Mouse (Mus musculus) liver, embryonic 14.5 days (tissue): ENCODE data around the gene Fgd3. TPM values are rescaled to one million over a fixed set of nuclear protein-coding genes. Genes with fewer than 3 reads are reported as not detected.

Experiments
- ATAC-seq: fragments of 200-750 bp; cut with Nextera tagmentation; 2 replicates; pipeline ENCODE4 v1.8.0; 2017; ENCODE audit warnings: moderate number of reproducible peaks, mild to moderate bottlenecking, moderate library complexity; ENCODE audit not compliant: insufficient read depth
- DNase-seq, 3 experiments: peaks; one replicate each; pipeline ENCODE4 v3.0.0-alpha.2; 2012 to 2013; ENCODE audit warnings: low read depth in 3 of 3, low spot score in 3 of 3
- H3K27ac ChIP-seq: fragments of 300-500 bp; sonication (generic); 2 replicates; pipeline ENCODE4 v1.5.1; 2014; ENCODE audit warnings: moderate library complexity, mild to moderate bottlenecking, control low read depth, inconsistent platforms
- H3K27me3 ChIP-seq: fragments of 300-500 bp; sonication (generic); 2 replicates; pipeline ENCODE4 v1.6.1; 2014; ENCODE audit warnings: mild to moderate bottlenecking, low read length, moderate library complexity; ENCODE audit not compliant: control insufficient read depth, insufficient read depth
- H3K36me3 ChIP-seq: fragments of 300-500 bp; sonication (generic); replicated peaks from 2 replicates; pipeline ENCODE4 v1.6.1; 2014; ENCODE audit warnings: low read depth; ENCODE audit not compliant: control insufficient read depth, insufficient read depth
- H3K4me1 ChIP-seq, 2 experiments: fragments of 200-500 bp in 1 of 2; fragments of 300-500 bp in 1 of 2; sonication (generic) in 1 of 2; replicated peaks; 2 replicates each; pipeline ENCODE4 v1.6.1; 2012 to 2014; ENCODE audit warnings: antibody characterized with exemption in 1 of 2, inconsistent platforms in 1 of 2, low read length in 1 of 2; ENCODE audit not compliant: control insufficient read depth in 2 of 2, insufficient read depth in 2 of 2
- H3K4me2 ChIP-seq: fragments of 300-500 bp; sonication (generic); 2 replicates; pipeline ENCODE4 v1.6.1; 2014; ENCODE audit warnings: low read depth, mild to moderate bottlenecking, control low read depth, moderate library complexity
- H3K4me3 ChIP-seq, 2 experiments: fragments of 200-500 bp in 1 of 2; fragments of 300-500 bp in 1 of 2; sonication (generic) in 1 of 2; 2 replicates each; pipeline ENCODE4 v1.5.1; 2012 to 2014; ENCODE audit warnings: low read depth in 2 of 2, low read length in 2 of 2, mild to moderate bottlenecking in 2 of 2, control low read depth in 1 of 2, inconsistent platforms in 1 of 2, moderate library complexity in 1 of 2; ENCODE audit not compliant: insufficient read depth in 1 of 2
- H3K9ac ChIP-seq: fragments of 300-500 bp; sonication (generic); replicated peaks from 2 replicates; pipeline ENCODE4 v1.6.1; 2014; ENCODE audit warnings: mild to moderate bottlenecking, control low read depth, moderate library complexity
- H3K9me3 ChIP-seq: fragments of 300-500 bp; sonication (generic); 2 replicates; pipeline ENCODE4 v1.6.1; 2016; ENCODE audit warnings: low read length, mixed read lengths; ENCODE audit not compliant: control insufficient read depth
- CTCF ChIP-seq: IDR thresholded peaks from 2 replicates; pipeline ENCODE4 v1.5.1; 2016; ENCODE audit warnings: antibody characterized with exemption, low read depth, control low read depth
- EP300 ChIP-seq: IDR thresholded peaks from 2 replicates; pipeline ENCODE4 v1.6.1; 2016; ENCODE audit warnings: antibody characterized with exemption, low read depth
- WGBS: fragments of 180-500 bp; shearing (Covaris S2); extraction: QIAGEN DNeasy Blood & Tissue Kit; methylation state at CpG from one replicate; pipeline ENCODE4 v1.1.7; 2014; ENCODE audit not compliant: insufficient replicate concordance; 5-methylcytosine and 5-hydroxymethylcytosine counted together
- polyA plus RNA-seq, 2 experiments: library from polyadenylated mRNA; depleted of rRNA in 1 of 2; stranded (reverse) in 1 of 2; unstranded in 1 of 2; fragments of >200 nt; fragmentation: Nextera tagmentation in 1 of 2; extraction: Ambion mirVana in 1 of 2; gene quantifications; 2 replicates each; pipeline versions ENCODE4 v1.2.1 to v1.2.3; 2012 to 2014

Fgd3 gene
- polyA plus RNA-seq, 2 experiments = 0.11 to 0.64 TPM

- DNase-seq (no peak), ATAC-seq (no peak)
- no peaks in the 10 kb centered on the region for H3K9me3 ChIP-seq
- 63% methylated on average over 3 of the region's 3 CpGs for WGBS
- no peak overlapping the region for H3K9ac ChIP-seq
- H3K4me3 ChIP-seq = no peak overlapping the region
- TF ChIP-seq CTCF = no peak
- no peak for TF ChIP-seq EP300
- H3K4me2 ChIP-seq = no peak overlapping the region
- no peak overlapping the region for H3K27ac ChIP-seq
- H3K4me1 ChIP-seq = no peaks in the 10 kb centered on the region
- no peaks in the 10 kb centered on the region for H3K36me3 ChIP-seq
- no peaks in the 10 kb centered on the region for H3K27me3 ChIP-seq
Measured at GRCm38 (mm10) chr13:49286750-49287149, 33.4 kb downstream of the Fgd3 start.

GRCm38 (mm10) chr13:49283686-49284085, 36.4 kb downstream of the Fgd3 start:
- WGBS = 46% methylated on average over 9 of the region's 9 CpGs
- no peak for ATAC-seq
- TF ChIP-seq CTCF = no peak
- TF ChIP-seq EP300 = no peak

GRCm38 (mm10) chr13:49282168-49282567, 37.9 kb downstream of the Fgd3 start:
- no peak for TF ChIP-seq EP300
- TF ChIP-seq CTCF = no peak
- Histone ChIP-seq H3K4me3 (no peak overlapping the region), H3K9ac (no peak overlapping the region), H3K27me3 (no peaks in the 10 kb centered on the region), H3K27ac (no peak overlapping the region), H3K36me3 (no peaks in the 10 kb centered on the region), H3K9me3 (no peaks in the 10 kb centered on the region), H3K4me2 (no peak overlapping the region), H3K4me1 (no peaks in the 10 kb centered on the region)
- 35% methylated on average over 2 of the region's 2 CpGs for WGBS
- ATAC-seq (no peak), DNase-seq (no peak)

More at GRCm38 (mm10) chr13:49283686-49284085, 36.4 kb downstream of the Fgd3 start:
- Histone ChIP-seq H3K9me3 (no peaks in the 10 kb centered on the region), H3K36me3 (no peaks in the 10 kb centered on the region), H3K27ac (no peak overlapping the region), H3K9ac (no peak overlapping the region), H3K4me2 (no peak overlapping the region), H3K27me3 (no peaks in the 10 kb centered on the region), H3K4me3 (no peak overlapping the region), H3K4me1 (no peaks in the 10 kb centered on the region)
- no peak for DNase-seq

- no peaks in the 10 kb centered on the region for H3K36me3 ChIP-seq
- 23% methylated on average over 5 of the region's 5 CpGs for WGBS
- H3K4me1 ChIP-seq = peaks cover 0 to 5% of the 10 kb centered on the region in 2 experiments; a peak in 2 of 4 replicates
- no peak overlapping the region for H3K4me2 ChIP-seq
- TF ChIP-seq CTCF (peak; percentile 44; the same call in 1 of the 2 replicates), EP300 (no peak)
- no peaks in the 10 kb centered on the region for H3K27me3 ChIP-seq
- H3K4me3 ChIP-seq = no peak overlapping the region
- no peak; the same call in 1 of the 2 replicates for ATAC-seq
- no peaks in the 10 kb centered on the region for H3K9me3 ChIP-seq
- H3K9ac ChIP-seq = no peak overlapping the region
- DNase-seq = peak in 1 of 3 experiments; percentile 30
- no peak overlapping the region for H3K27ac ChIP-seq
Measured at GRCm38 (mm10) chr13:49271831-49272765, 48.0 kb downstream of the Fgd3 start.

- H3K27ac ChIP-seq = no peak overlapping the region
- H3K9ac ChIP-seq = no peak overlapping the region
- H3K4me1 ChIP-seq = peaks cover 0 to 5% of the 10 kb centered on the region in 2 experiments; a peak in 2 of 4 replicates
- no peak overlapping the region for H3K4me2 ChIP-seq
- H3K27me3 ChIP-seq = no peaks in the 10 kb centered on the region
- ATAC-seq (no peak), DNase-seq (no peak)
- H3K9me3 ChIP-seq = no peaks in the 10 kb centered on the region
- TF ChIP-seq EP300 (no peak), CTCF (no peak)
- H3K4me3 ChIP-seq = no peak overlapping the region
- no peaks in the 10 kb centered on the region for H3K36me3 ChIP-seq
- 64% methylated on average over 8 of the region's 8 CpGs for WGBS
Measured at GRCm38 (mm10) chr13:49270500-49270899, 49.6 kb downstream of the Fgd3 start.
